In genomic region chr13:71653212-71653938, GRCm38 (mm10) we compare ENCODE assay signal across 19 mouse cellular contexts.
DNase-seq lines count a peak whose midpoint lies in the region; ATAC-seq and TF ChIP-seq lines count a peak whose summit lies in the region.
"Had no signal": no experiment of that assay in that cellular context is flagged by ENCODE, and none has a peak within 500 bp of the region (broad histone marks: within the 10 kb centered on the region; RNA-seq: fewer than 3 reads in every experiment).

No protein-coding gene starts in this region.

- H3K4me3 ChIP-seq in gastrocnemius, adult 2 months, result no peak overlapping the region
- H3K4me3 ChIP-seq in limb, embryonic 11.5 days (ENCODE audit: low read depth, low read length), result no peak overlapping the region
- H3K4me3 ChIP-seq in limb, embryonic 10.5 days, result no peak overlapping the region
- H3K4me3 ChIP-seq: embryonic facial prominence, embryonic 13.5 days; heart, embryonic 10.5 days; layer of hippocampus, adult 2 months; left cerebral cortex, adult 2 months; lung, embryonic 15.5 days had no signal

- no peak for TF ChIP-seq CTCF in gastrocnemius, adult 2 months (IDR thresholded peaks at IDR 0.05)

- no peak overlapping the region for H3K9ac ChIP-seq in limb, embryonic 11.5 days (ENCODE audit: low read length)
- H3K9ac ChIP-seq: embryonic facial prominence, embryonic 13.5 days; lung, embryonic 15.5 days had no signal

- 0 out of 2 replicates have a peak, but pooled peaks have one; percentile 26 for ATAC-seq in limb, embryonic 11.5 days (ENCODE audit: insufficient number of reproducible peaks, low FRiP score, low TSS enrichment, low read depth)
- ATAC-seq: Patski had no signal

- no peaks in the 10 kb centered on the region for H3K4me1 ChIP-seq in limb, embryonic 11.5 days (ENCODE audit: control insufficient read depth, insufficient read depth, low read length)
- H3K4me1 ChIP-seq in limb, embryonic 10.5 days, result peaks cover 17% of the 10 kb centered on the region
- H3K4me1 ChIP-seq: lung, embryonic 15.5 days had no signal

- intact Hi-C loops in gastrocnemius, adult 2 months (cut with DNase I), result loop anchor here (5.0 kb wide), 1 partner anchor 36 kb away; no protein-coding TSS in a partner anchor
- intact Hi-C loops in gastrocnemius, postnatal 36 days (cut with DNase I), result no loop called here

- H3K27me3 ChIP-seq in limb, embryonic 11.5 days (ENCODE audit: control insufficient read depth, insufficient read depth, low read length), result peaks cover 5% of the 10 kb centered on the region; the same call in 1 of the 2 replicates
- H3K27me3 ChIP-seq in limb, embryonic 10.5 days (ENCODE audit: low read depth, poor library complexity, severe bottlenecking), result peaks cover 82% of the 10 kb centered on the region
- H3K27me3 ChIP-seq: embryonic facial prominence, embryonic 13.5 days; Patski had no signal

- no peak overlapping the region for H3K4me2 ChIP-seq in limb, embryonic 11.5 days (ENCODE audit: low read depth, severe bottlenecking)
- H3K4me2 ChIP-seq: embryonic facial prominence, embryonic 13.5 days; lung, embryonic 15.5 days had no signal

- WGBS in limb, embryonic 11.5 days, result 29% methylated on average over 8 of the region's 8 CpGs
- WGBS in limb, embryonic 10.5 days, result 29% methylated on average over 8 of the region's 8 CpGs

- no peaks in the 10 kb centered on the region for H3K36me3 ChIP-seq in limb, embryonic 11.5 days (ENCODE audit: control insufficient read depth, insufficient read depth, low read length)
- H3K36me3 ChIP-seq in limb, embryonic 10.5 days, result no peaks in the 10 kb centered on the region
- H3K36me3 ChIP-seq: embryonic facial prominence, embryonic 13.5 days; heart, embryonic 10.5 days; lung, embryonic 15.5 days had no signal

- H3K9me3 ChIP-seq in limb, embryonic 11.5 days (ENCODE audit: control insufficient read depth, low read length), result no peaks in the 10 kb centered on the region
- H3K9me3 ChIP-seq in limb, embryonic 10.5 days (replicated peaks), result no peaks in the 10 kb centered on the region
- H3K9me3 ChIP-seq: embryonic facial prominence, embryonic 13.5 days; heart, embryonic 10.5 days; lung, embryonic 15.5 days had no signal

- DNase-seq in gastrocnemius, adult 2 months, result peak; percentile 24
- DNase-seq in gastrocnemius, postnatal 36 days, result no peak
- DNase-seq in limb, embryonic 11.5 days (ENCODE audit: low spot score), result no peak
- no peak for DNase-seq in limb, embryonic 10.5 days (ENCODE audit: low spot score)
- DNase-seq in embryo, embryonic 9.5 days (ENCODE audit: extremely low spot score), result peak; percentile 24
- DNase-seq in skeletal muscle tissue, adult 2 months (ENCODE audit: low read depth, low spot score), result peak; percentile 81
- DNase-seq in urinary bladder, postnatal 14 days (ENCODE audit: low spot score), result no peak
- DNase-seq in c-Kit-positive CD71-positive TER-119-positive erythroid progenitor cells, embryonic 14.5 days (ENCODE audit: low spot score), result no peak
- DNase-seq: cerebellum, postnatal 14 days; heart, postnatal 14 days; kidney, adult 2 months; liver; thymus, postnatal 4 days had no signal

- H3K27ac ChIP-seq in gastrocnemius, adult 2 months, result peak overlapping the region; percentile 87
- H3K27ac ChIP-seq in limb, embryonic 11.5 days (replicated peaks; ENCODE audit: low read depth, low read length), result no peak overlapping the region
- H3K27ac ChIP-seq in limb, embryonic 10.5 days, result no peak overlapping the region
- H3K27ac ChIP-seq: embryonic facial prominence, embryonic 13.5 days; heart, embryonic 10.5 days; layer of hippocampus, adult 2 months; left cerebral cortex, adult 2 months; lung, embryonic 15.5 days had no signal

Comparison
In these comparisons a context has a peak if more than half of its experiments do, and no peak if none do; other contexts are left out.
1. DNase-seq: peak in gastrocnemius, adult 2 months (single experiment), embryo, embryonic 9.5 days (single experiment) and skeletal muscle tissue, adult 2 months (single experiment); none in gastrocnemius, postnatal 36 days (0 of 2), limb, embryonic 11.5 days (single experiment), limb, embryonic 10.5 days (single experiment), urinary bladder, postnatal 14 days (single experiment) and c-Kit-positive CD71-positive TER-119-positive erythroid progenitor cells, embryonic 14.5 days (single experiment).